Mouse (Mus musculus) ovary, adult 10 weeks (tissue): ENCODE measurements around the gene 3110040M04Rik. TPM values are rescaled to one million over a fixed set of nuclear protein-coding genes. Genes with fewer than 3 reads are reported as not detected.

Experiments used
- polyA plus RNA-seq: library from polyadenylated mRNA; stranded (reverse); fragments of 350-450 nt; fragmentation: Illumina TruSeq; extraction: RNeasy Lipid Tissue Mini Kit (QIAGEN cat#74804); gene quantifications from one replicate; pipeline ENCODE4 v1.2.3, GENCODE M21; 2014

The 3110040M04Rik gene
- not detected for polyA plus RNA-seq

DNA sequence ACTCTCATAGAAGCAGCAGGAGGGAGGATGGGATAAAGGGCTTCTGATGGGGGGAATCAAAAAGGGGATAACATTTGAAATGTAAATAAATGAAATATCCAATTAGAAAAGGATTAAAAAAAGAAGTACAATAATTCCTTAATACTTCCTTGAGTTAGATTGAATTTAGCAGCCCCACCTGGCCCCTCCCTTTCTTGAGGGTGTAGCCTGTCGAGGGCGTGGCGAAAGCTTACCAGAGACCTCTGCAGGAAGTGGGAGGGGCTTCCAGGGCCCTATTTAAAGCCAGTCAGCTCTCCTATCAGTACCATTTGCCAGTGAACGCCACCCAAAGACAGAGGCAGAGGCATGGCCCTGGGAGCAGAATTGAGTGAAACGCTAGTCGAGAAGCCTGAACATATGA, at the start of gene 3110040M04Rik:
Gene 3110040M04Rik (plus strand): TSS at position 304 of the 400 bp plus-strand sequence.

DNA sequence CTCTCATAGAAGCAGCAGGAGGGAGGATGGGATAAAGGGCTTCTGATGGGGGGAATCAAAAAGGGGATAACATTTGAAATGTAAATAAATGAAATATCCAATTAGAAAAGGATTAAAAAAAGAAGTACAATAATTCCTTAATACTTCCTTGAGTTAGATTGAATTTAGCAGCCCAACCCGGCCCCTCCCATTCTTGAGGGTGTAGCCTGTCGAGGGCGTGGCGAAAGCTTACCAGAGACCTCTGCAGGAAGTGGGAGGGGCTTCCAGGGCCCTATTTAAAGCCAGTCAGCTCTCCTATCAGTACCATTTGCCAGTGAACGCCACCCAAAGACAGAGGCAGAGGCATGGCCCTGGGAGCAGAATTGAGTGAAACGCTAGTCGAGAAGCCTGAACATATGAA, 21.7 kb upstream of the 3110040M04Rik start, which contains the start of gene Gm47985:
Gene Gm47985 (plus strand): TSS at position 272 of the 400 bp plus-strand sequence.

DNA sequence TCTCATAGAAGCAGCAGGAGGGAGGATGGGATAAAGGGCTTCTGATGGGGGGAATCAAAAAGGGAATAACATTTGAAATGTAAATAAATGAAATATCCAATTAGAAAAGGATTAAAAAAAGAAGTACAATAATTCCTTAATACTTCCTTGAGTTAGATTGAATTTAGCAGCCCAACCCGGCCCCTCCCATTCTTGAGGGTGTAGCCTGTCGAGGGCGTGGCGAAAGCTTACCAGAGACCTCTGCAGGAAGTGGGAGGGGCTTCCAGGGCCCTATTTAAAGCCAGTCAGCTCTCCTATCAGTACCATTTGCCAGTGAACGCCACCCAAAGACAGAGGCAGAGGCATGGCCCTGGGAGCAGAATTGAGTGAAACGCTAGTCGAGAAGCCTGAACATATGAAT, 11.8 kb upstream of the 3110040M04Rik start, which contains the start of gene Gm8947:
Gene Gm8947 (plus strand): TSS at position 302 of the 400 bp plus-strand sequence.

DNA sequence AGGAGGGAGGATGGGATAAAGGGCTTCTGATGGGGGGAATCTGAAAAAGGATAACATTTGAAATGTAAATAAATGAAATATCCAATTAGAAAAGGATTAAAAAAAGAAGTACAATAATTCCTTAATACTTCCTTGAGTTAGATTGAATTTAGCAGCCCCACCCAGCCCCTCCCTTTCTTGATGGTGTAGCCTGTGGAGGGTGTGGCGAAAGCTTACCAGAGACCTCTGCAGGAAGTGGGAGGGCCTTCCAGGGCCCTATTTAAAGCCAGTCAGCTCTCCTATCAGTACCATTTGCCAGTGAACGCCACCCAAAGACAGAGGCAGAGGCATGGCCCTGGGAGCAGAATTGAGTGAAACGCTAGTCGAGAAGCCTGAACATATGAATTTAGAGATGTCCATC, 5.8 kb upstream of the 3110040M04Rik start, which contains the start of gene Gm47995:
Gene Gm47995 (plus strand): TSS at position 329 of the 400 bp plus-strand sequence.

DNA sequence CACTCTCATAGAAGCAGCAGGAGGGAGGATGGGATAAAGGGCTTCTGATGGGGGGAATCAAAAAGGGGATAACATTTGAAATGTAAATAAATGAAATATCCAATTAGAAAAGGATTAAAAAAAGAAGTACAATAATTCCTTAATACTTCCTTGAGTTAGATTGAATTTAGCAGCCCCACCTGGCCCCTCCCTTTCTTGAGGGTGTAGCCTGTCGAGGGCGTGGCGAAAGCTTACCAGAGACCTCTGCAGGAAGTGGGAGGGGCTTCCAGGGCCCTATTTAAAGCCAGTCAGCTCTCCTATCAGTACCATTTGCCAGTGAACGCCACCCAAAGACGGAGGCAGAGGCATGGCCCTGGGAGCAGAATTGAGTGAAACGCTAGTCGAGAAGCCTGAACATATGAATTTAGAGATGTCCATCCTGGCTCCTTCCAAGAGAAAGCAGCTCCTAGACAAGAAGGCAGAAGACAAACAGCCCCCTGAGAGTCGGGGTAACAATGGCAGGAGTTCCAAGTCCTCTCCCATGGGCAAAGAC, 6.0 kb downstream of the 3110040M04Rik start, which contains the start of gene Gm47996:
Gene Gm47996 (plus strand): TSS at position 308 of the 532 bp plus-strand sequence.

Other genes with a start within 250 kb of the 3110040M04Rik start
- 2.2 TPM for gene Hmcn1, start 210.7 kb upstream of the 3110040M04Rik start, polyA plus RNA-seq
- gene Gm47985, start 21.6 kb upstream of the 3110040M04Rik start, polyA plus RNA-seq, result not detected
- gene Gm8947, start 11.7 kb upstream of the 3110040M04Rik start, polyA plus RNA-seq, result not detected
- not detected for gene Gm47995, start 5.7 kb upstream of the 3110040M04Rik start, polyA plus RNA-seq
- gene Gm47996, start 6.0 kb downstream of the 3110040M04Rik start, polyA plus RNA-seq, result not detected
- gene Ivns1abp, start 140.4 kb downstream of the 3110040M04Rik start, polyA plus RNA-seq, result 1,350 TPM
- 66.4 TPM for gene Swt1, start 224.3 kb downstream of the 3110040M04Rik start, polyA plus RNA-seq
- 42.6 TPM for gene Trmt1l, start 224.4 kb downstream of the 3110040M04Rik start, polyA plus RNA-seq